Mouse (Mus musculus): ENCODE measurements around the gene Glis1.

DNA sequence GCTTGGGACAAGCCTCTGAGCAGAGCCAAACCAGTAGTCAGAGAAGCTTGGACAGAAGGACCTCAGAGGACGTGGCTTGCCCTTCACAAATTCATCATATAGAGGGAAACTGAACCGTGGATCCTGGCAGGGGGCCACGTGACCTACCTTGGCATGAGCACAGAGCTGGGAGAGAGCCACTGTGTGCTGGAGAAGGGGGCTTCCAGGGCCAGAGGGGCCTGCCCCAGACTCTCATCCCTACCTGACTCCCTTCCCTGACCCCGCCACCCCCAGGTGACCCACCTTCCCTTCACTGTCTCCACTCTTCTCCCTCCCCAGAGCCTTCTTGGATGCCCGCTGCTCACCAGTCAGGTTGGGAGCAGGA, 218.9 kb downstream of the Glis1 start:
- TF ChIP-seq CTCF (IDR thresholded peaks at IDR 0.05; ENCODE audit: control insufficient read depth, insufficient read depth, insufficient replicate concordance, low read depth, low read length): no peak
- TF ChIP-seq POLR2A (IDR thresholded peaks at IDR 0.05; ENCODE audit: control insufficient read depth, low read depth, low read length): no peak

Measured in testis, adult 2 months (tissue).